In the genomic region with DNA sequence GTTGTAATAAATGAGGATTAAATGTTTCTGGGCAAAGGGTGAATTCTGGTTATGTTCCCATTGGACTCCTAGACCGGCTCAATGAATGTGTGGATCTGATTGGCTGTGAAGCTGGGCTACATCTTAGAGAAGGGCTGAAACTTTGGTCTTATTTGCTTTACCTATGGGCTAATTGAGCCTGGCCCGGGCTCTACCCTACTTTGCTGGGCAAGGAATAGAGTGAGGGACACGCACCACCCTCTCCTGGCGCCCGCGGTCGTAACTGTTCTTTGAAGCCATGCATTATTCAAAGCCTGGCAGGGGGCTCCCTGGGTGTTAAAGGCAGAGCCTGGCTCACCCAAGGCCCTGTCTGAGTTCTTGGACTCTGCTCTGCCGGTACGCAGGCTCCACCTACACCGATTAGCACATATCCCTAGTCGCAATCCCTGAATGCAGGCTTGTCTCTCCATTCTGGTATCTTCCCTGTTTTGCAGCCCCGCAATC, we compare ENCODE assay signal across 8 mouse cellular contexts. TPM values are rescaled to one million over a fixed set of nuclear protein-coding genes. Genes with fewer than 3 reads are reported as not detected.
DNase-seq lines count a peak whose midpoint lies in the region; ATAC-seq lines count a peak whose summit lies in the region.

No protein-coding gene starts in this region.

- peak overlapping the region; percentile 55 for H3K9ac ChIP-seq in embryonic facial prominence, embryonic 13.5 days
- peak overlapping the region; percentile 49 for H3K9ac ChIP-seq in liver, embryonic 15.5 days

- H3K36me3 ChIP-seq in embryonic facial prominence, embryonic 13.5 days, result peaks cover 8% of the 10 kb centered on the region; the same call in 1 of the 2 replicates
- peaks cover 57% of the 10 kb centered on the region for H3K36me3 ChIP-seq in liver, embryonic 15.5 days (replicated peaks)

- DNase-seq in ES-CJ7 (ENCODE audit: low read depth, low spot score), result peak; percentile 35
- DNase-seq in kidney, adult 18-20 months, result peak; percentile 76
- DNase-seq in layer of hippocampus, postnatal 25 days (ENCODE audit: extremely low spot score in 1 of 2, low spot score in 1 of 2), result no peak
- no peak for DNase-seq in testis, postnatal 10 days (ENCODE audit: low spot score)
- DNase-seq in c-Kit-positive CD71-positive TER-119-positive erythroid progenitor cells, embryonic 14.5 days (ENCODE audit: low spot score), result no peak
- DNase-seq in frontal cortex, postnatal 10 days (ENCODE audit: low spot score in 2 of 2), result no peak

- H3K27ac ChIP-seq in embryonic facial prominence, embryonic 13.5 days, result no peak overlapping the region
- H3K27ac ChIP-seq in liver, embryonic 15.5 days (replicated peaks), result peak overlapping the region; percentile 99

- no peaks in the 10 kb centered on the region for H3K9me3 ChIP-seq in embryonic facial prominence, embryonic 13.5 days
- H3K9me3 ChIP-seq in liver, embryonic 15.5 days (replicated peaks), result no peaks in the 10 kb centered on the region

- WGBS in embryonic facial prominence, embryonic 13.5 days, result 16% methylated on average over 12 of the region's 12 CpGs
- WGBS in liver, embryonic 15.5 days (ENCODE audit: insufficient replicate concordance), result 38% methylated on average over 12 of the region's 12 CpGs

- peak overlapping the region; percentile 55 for H3K4me2 ChIP-seq in embryonic facial prominence, embryonic 13.5 days
- peak overlapping the region; percentile 96 for H3K4me2 ChIP-seq in liver, embryonic 15.5 days

- peak overlapping the region; percentile 27 for H3K4me3 ChIP-seq in embryonic facial prominence, embryonic 13.5 days
- H3K4me3 ChIP-seq in liver, embryonic 15.5 days (replicated peaks), result peak overlapping the region; percentile 45

- ATAC-seq in embryonic facial prominence, embryonic 13.5 days (ENCODE audit: insufficient number of reproducible peaks, insufficient read depth, low FRiP score, low TSS enrichment, low read depth), result no peak
- ATAC-seq in liver, embryonic 15.5 days (ENCODE audit: insufficient read depth), result no peak

- peaks cover 43% of the 10 kb centered on the region for H3K27me3 ChIP-seq in embryonic facial prominence, embryonic 13.5 days
- peaks cover 21% of the 10 kb centered on the region for H3K27me3 ChIP-seq in liver, embryonic 15.5 days

- peaks cover 32% of the 10 kb centered on the region for H3K4me1 ChIP-seq in embryonic facial prominence, embryonic 13.5 days
- H3K4me1 ChIP-seq in liver, embryonic 15.5 days (replicated peaks), result peaks cover 89% of the 10 kb centered on the region

RNA-seq across cellular contexts. Expression of a gene that starts 3.4 kb away (rescaled TPM):
- 2.6 and 2.8 TPM in 2 replicates for polyA plus RNA-seq in embryonic facial prominence, embryonic 13.5 days (2015; fragmentation: Nextera tagmentation; extraction: Ambion mirVana)
- 5.6 and 5.8 TPM in 2 replicates for polyA plus RNA-seq in liver, embryonic 15.5 days (2015; fragmentation: Nextera tagmentation; extraction: Ambion mirVana)
- 10 to 100 TPM; 33.6 to 39.4 TPM for total RNA-seq in layer of hippocampus, postnatal 25 days (2021)

RNA-seq across cellular contexts. Expression of a gene that starts 3.9 kb away (rescaled TPM):
- polyA plus RNA-seq in embryonic facial prominence, embryonic 13.5 days (2015; fragmentation: Nextera tagmentation; extraction: Ambion mirVana), result 22.6 and 25.9 TPM in 2 replicates
- 200 and 245 TPM in 2 replicates for polyA plus RNA-seq in liver, embryonic 15.5 days (2015; fragmentation: Nextera tagmentation; extraction: Ambion mirVana)
- total RNA-seq in layer of hippocampus, postnatal 25 days (2021), result 10 to 100 TPM; 41.4 to 42.4 TPM

RNA-seq across cellular contexts. Expression of a gene that starts 13.9 kb away (rescaled TPM):
- polyA plus RNA-seq in embryonic facial prominence, embryonic 13.5 days (2015; fragmentation: Nextera tagmentation; extraction: Ambion mirVana), result not detected in 2 replicates
- polyA plus RNA-seq in liver, embryonic 15.5 days (2015; fragmentation: Nextera tagmentation; extraction: Ambion mirVana), result not detected in 2 replicates
- total RNA-seq in layer of hippocampus, postnatal 25 days (2021), result not detected

RNA-seq across cellular contexts. Expression of a gene that starts 18.8 kb away (rescaled TPM):
- polyA plus RNA-seq in embryonic facial prominence, embryonic 13.5 days (2015; fragmentation: Nextera tagmentation; extraction: Ambion mirVana), result 49.5 and 50.6 TPM in 2 replicates
- 4.5 and 4.6 TPM in 2 replicates for polyA plus RNA-seq in liver, embryonic 15.5 days (2015; fragmentation: Nextera tagmentation; extraction: Ambion mirVana)
- total RNA-seq in layer of hippocampus, postnatal 25 days (2021), result 100 to 1,000 TPM; 257 to 260 TPM

RNA-seq across cellular contexts. Expression of a gene that starts 58.8 kb away (rescaled TPM):
- 0.53 and 1.5 TPM in 2 replicates for polyA plus RNA-seq in embryonic facial prominence, embryonic 13.5 days (2015; fragmentation: Nextera tagmentation; extraction: Ambion mirVana)
- 22.0 and 29.2 TPM in 2 replicates for polyA plus RNA-seq in liver, embryonic 15.5 days (2015; fragmentation: Nextera tagmentation; extraction: Ambion mirVana)
- total RNA-seq in layer of hippocampus, postnatal 25 days (2021), result 1 to 10 TPM in 1 of 2 experiments, under 1 TPM in 1; 0.61 to 4.5 TPM

Comparison
In these comparisons a context has a peak if more than half of its experiments do, and no peak if none do; other contexts are left out.
1. DNase-seq: peak in ES-CJ7 (single experiment) and kidney, adult 18-20 months (single experiment); none in layer of hippocampus, postnatal 25 days (0 of 2), testis, postnatal 10 days (single experiment), c-Kit-positive CD71-positive TER-119-positive erythroid progenitor cells, embryonic 14.5 days (single experiment) and frontal cortex, postnatal 10 days (0 of 2).